Comparison of ENCODE assay signal across 16 mouse cellular contexts in genomic region chr13:27059177-27059576, GRCm38 (mm10). TPM values are rescaled to one million over a fixed set of nuclear protein-coding genes. Genes with fewer than 3 reads are reported as not detected.
DNase-seq lines count a peak whose midpoint lies in the region.
"Had no signal": no experiment of that assay in that cellular context is flagged by ENCODE, and none has a peak within 500 bp of the region (broad histone marks: within the 10 kb centered on the region; RNA-seq: fewer than 3 reads in every experiment).

No protein-coding gene starts in this region.

- peak; percentile 72 for DNase-seq in heart, adult 11 months
- no peak for DNase-seq in heart, adult 9 months (ENCODE audit: low spot score in 2 of 2)
- DNase-seq in right cerebral cortex, postnatal 10 days (ENCODE audit: low spot score in 2 of 2): peak; percentile 20 to 26
- DNase-seq in right cerebral cortex, adult 18-20 months: no peak
- peak; percentile 38 to 46 for DNase-seq in layer of hippocampus, postnatal 10 days (ENCODE audit: low spot score in 2 of 2)
- DNase-seq in retina, embryonic 14.5 days (ENCODE audit: low spot score): no peak
- no peak for DNase-seq in frontal cortex, postnatal 14 days (ENCODE audit: low spot score in 2 of 2)
- DNase-seq: adrenal gland, postnatal 10 days; kidney, adult 8-10 months; kidney, postnatal 4 days; right cerebral cortex, postnatal 4 days; thymus, adult 2 months had no signal

RNA-seq across cellular contexts. Expression of gene Prl, which starts 1.8 kb away (rescaled TPM):
- not detected for total RNA-seq in layer of hippocampus, postnatal 10 days (2021)
- total RNA-seq: adrenal gland, postnatal 10 days; gastrocnemius, adult 18-20 months; hematopoietic stem cell, adult 5-6 weeks; left cerebral cortex, postnatal 36 days had no signal

RNA-seq across cellular contexts. Expression of gene Prl3d1, which starts 34.8 kb away (rescaled TPM):
- total RNA-seq in layer of hippocampus, postnatal 10 days (2021): not detected
- total RNA-seq: adrenal gland, postnatal 10 days; G1E; gastrocnemius, adult 18-20 months; hematopoietic stem cell, adult 5-6 weeks; left cerebral cortex, postnatal 36 days had no signal

Comparison
In these comparisons a context has a peak if more than half of its experiments do, and no peak if none do; other contexts are left out.
1. DNase-seq: peak in heart, adult 11 months (single experiment), right cerebral cortex, postnatal 10 days (2 of 2) and layer of hippocampus, postnatal 10 days (2 of 2); none in heart, adult 9 months (0 of 2), right cerebral cortex, adult 18-20 months (single experiment), retina, embryonic 14.5 days (single experiment) and frontal cortex, postnatal 14 days (0 of 2).